Mouse (Mus musculus): ENCODE measurements around the gene Xdh.
A peak's percentile ranks its signal among the peaks of the same experiment; 100 is the strongest.

The Xdh gene

DNA sequence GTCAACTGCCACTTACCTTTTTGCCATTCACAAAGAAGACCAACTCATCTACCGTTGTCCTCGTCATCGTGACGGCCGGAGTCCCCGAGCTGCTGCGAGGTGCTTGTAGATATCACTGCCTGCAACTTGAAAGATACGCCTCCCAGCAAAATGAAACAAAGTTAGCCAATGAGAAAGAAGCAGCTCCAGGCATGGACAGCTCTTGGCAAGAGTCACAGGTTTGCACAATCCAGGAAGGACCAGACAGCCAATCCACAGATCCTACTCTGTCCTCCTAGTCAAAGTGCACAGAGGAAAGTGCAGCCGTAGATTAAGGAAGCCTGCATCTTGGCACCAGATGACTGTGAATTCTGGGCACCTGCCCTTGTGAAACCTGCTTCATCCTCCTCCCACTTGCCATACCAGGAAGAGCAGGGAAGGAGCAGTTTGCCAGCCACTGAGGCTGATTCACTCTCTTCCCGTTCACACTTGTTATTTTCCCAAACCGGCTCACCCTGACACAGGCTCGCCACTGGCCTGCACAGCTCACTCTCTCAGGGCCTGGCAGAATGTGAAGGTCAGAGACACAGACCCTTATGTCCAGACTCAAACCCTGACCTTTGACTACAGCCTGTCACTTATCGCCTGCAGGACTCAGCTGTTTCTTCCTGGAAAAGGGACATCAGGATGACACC is at the start of gene Xdh:
Gene Xdh (minus strand): TSS at position 135 of the 674 bp plus-strand sequence.
- DNase-seq, result peak; percentile 75

GRCm38 (mm10) chr17:73995907-73996645 is 46.1 kb upstream of the Xdh start:
- DNase-seq, result no peak

DNA sequence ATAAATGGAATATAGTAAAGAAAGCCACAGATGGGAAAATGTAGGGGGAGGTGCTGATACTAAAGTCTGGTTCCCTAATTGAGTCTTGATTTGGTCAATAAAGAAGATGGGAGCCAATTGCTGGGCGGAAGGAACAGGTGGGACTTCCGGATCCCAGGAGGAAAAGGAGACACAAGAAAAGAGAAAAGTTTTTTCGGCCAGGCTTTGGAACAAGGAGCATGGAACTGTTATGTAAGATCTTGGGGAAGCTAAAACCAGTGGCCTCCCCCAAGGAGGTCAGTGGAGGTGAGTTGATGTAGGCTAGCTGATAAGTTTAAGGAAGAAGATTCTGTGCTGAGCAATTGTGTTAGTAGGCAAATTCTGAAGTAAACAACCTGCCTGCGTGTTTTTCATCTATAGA is 41.3 kb upstream of the Xdh start:
- no peak for DNase-seq

- no peak for DNase-seq
Measured at GRCm38 (mm10) chr17:73986571-73986970, 36.6 kb upstream of the Xdh start.

DNA sequence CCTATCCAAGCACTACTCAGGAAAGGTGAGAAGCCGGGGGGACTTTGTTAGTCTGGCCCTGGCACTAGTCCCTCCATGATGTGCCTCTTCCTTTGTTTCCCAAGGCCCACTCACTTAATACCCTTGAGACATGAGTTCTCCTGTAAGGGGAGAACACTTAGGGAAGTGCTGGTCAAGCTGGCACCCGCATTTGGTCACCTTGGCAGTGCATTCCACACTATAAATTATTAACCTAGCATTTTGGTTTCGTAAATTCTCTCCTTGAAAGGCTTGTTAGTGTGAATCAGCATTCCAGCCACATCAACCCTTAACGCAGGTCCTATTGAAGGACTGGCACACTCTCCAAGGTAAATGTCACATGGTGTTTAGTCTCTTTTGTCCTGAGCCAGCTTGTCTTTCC is 35.9 kb upstream of the Xdh start:
- peak; percentile 65 for DNase-seq

DNA sequence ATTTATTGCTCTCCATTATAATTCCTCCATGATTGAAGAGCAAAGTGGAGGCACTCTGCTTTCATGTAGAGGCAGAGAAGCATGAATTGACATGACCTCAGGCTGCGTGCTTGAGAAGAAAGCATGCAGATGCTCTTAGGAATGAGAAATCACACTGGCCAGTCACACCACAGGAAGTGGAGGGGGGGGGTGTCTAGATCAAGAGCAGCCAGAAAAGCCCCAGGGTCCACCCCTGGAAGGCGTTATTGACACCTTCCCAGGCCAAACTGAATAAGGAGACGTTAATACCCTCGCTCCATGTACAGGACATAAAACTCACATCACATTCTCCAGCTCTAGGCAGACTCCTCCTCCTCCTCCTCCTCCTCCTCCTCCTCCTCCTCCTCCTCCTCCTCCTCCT is 34.5 kb upstream of the Xdh start:
- DNase-seq, result no peak

GRCm38 (mm10) chr17:73982871-73983270 is 32.9 kb upstream of the Xdh start:
- DNase-seq, result no peak

GRCm38 (mm10) chr17:73976066-73976465 is 26.1 kb upstream of the Xdh start:
- DNase-seq, result no peak

DNA sequence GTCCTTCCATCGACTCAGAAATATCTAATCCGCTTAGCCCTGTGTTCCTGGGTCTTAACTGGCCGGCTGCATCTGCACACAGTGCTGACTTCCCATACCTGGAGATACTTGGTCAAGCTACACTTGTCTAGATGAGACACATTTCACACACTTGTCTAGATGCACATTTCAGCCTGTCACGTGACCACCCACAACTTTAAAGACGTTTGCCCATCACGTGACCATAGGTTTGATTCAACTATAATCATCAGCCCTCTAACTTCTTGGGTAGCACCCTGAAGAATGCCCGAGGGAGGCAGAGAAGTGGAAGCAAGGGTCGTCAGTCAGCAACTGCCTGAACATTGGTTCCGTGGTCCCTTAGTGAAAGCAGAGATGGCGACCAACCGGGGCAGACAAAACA is 22.7 kb upstream of the Xdh start:
- no peak for DNase-seq

- no peak for DNase-seq
Measured at GRCm38 (mm10) chr17:73971291-73971690, 21.3 kb upstream of the Xdh start.

GRCm38 (mm10) chr17:73970361-73971027 is 20.5 kb upstream of the Xdh start:
- DNase-seq, result peak; percentile 63

- no peak for DNase-seq
Measured at GRCm38 (mm10) chr17:73964856-73965255, 14.9 kb upstream of the Xdh start.

GRCm38 (mm10) chr17:73962628-73963043 is 12.6 kb upstream of the Xdh start:
- no peak for DNase-seq

DNA sequence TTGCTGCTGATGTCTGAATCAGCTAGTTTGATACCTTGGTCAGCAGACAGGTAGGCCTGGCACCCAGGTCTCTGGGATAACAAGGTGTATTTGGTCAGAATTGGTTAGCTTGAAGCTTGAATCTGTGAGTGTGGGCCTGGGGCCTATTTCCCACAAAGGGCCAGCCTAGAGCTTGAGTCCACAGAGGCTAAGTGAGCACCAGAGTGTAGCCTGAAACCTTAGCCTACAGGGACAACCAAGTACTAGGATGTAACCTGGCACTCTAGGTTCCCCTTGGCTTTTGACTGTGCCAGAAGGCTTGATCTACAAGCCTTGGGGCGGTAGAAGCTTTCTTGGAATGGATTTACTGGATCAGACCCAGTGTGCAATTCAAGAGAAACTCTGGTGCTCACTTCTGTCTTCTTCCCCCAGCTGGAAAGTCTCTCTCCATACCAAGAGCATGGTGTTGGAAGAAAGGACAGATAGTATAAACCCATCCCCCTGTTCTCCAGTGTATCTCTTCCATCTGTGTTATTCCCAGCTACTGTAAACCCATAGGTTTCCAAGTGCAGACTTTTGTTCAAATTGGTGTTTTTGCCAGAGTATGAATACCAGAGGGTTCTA is 11.9 kb upstream of the Xdh start:
- no peak for DNase-seq

GRCm38 (mm10) chr17:73960745-73961144 is 10.7 kb upstream of the Xdh start:
- DNase-seq, result no peak

GRCm38 (mm10) chr17:73952103-73952521 is 2.1 kb upstream of the Xdh start:
- no peak for DNase-seq

DNA sequence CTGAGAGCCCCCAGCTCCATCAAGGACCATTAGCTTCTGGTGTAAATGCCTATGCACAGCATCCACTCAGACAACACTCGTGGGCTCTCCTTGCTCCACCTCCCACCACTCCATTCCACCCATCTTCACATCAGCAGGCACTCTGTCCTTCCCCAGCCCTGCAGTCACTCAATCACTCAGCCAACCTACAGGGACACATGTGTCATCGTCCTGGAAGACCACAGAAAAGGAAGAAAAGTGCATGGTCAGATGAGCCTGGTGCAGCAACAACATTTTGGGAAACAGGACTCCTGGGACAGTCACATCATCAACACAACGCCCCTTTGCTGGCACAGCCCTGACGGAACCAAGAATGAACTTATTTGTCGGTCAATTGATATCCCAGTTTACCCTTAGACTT is 974 bp upstream of the Xdh start:
- DNase-seq, result no peak

GRCm38 (mm10) chr17:73949498-73949897 is 498 bp downstream of the Xdh start:
- DNase-seq, result peak; percentile 24

DNA sequence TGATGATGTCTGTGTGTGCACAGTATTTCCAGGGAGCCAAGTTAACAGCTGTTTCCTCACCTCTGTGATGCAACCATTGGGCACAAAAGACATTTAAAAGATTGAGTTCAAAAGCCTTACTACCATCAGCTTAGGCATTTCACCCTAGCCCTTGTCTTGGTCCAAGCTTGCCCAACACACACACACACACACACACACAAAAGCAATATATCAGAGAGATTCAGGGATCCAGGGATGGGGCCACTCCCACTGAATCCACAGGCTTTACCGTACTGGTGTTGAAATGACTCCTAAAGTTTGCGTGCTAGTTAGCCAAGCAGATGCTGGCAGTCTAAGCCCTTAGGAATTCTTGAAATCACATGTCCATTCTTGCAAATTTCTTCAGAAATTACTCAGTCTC is 1.2 kb downstream of the Xdh start:
- DNase-seq, result no peak

DNA sequence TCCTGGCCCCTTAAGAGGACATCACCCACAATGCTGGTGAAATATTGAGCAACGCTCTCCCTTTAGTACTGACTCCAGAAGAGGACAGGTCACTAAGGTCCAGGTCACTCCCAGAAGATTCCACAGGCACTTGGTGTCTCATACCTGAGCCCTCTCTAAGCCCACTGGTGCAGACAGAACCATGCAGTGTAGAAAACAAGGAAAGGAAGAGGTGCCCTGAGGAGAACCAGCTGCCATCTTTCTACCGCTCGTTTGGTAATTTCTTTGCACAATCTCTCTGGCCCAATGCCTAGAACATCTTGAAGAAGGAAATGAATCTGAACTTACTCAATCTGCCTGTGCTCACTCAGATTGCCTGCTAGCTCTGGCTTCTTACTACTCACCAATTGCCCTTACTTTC is 2.0 kb downstream of the Xdh start:
- DNase-seq, result peak; percentile 41

- no peak for DNase-seq
Measured at GRCm38 (mm10) chr17:73946856-73947255, 3.1 kb downstream of the Xdh start.

DNA sequence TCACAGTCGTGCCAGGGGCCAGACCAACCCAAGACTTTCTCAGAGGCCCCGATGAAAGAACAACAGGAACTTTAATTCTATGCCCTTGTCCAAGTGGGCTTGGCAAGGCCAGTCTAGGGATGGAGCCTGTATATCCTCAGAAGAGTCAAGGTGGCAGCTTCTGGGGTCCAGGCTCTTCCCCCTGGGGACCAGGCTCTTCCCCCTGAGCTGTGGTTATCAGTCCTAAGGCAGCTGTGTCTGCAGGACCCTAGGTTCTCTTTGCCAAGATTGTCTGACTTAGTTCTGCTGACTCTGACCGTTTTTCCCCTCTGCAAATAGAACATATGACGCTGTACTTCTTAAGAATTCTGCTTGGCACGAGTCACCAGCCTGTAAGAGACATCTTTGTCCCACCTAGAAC is 5.3 kb downstream of the Xdh start:
- no peak for DNase-seq

DNA sequence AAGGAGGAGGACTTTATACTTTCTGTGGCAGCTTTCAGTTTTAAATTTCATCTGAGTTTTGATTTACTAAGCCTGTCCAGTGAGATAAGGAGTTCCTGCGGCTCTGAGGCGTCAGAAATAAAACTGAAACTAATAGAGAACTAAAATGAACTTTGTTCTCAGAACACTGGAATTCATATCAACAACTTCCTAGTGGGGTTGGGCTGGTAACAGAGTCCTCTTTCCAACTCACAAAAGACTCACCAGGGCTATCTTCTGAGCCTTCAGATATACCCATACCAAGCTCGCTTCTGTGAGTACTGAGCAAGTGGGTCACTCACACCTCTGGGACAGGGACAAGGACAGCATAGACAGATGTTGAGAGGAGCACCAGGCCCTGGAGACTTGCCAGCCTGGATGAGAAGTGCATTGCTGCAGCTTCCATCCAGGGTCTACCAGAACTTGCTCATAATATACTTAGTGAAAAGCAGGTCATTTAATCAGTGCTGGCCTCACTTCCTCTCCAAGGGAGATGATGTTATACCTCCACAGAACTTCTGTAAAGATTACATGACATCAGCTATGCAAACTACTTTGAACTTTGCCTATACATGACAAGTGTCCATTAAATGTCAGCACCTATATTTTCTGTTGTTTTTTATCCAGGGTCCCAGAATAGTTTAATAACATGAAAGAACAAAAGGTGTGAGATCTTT is 7.6 kb downstream of the Xdh start:
- DNase-seq, result peak; percentile 39

All from kidney, adult 18-20 months (tissue).